9 mouse cellular contexts compared by ENCODE assay signal in the genomic region with DNA sequence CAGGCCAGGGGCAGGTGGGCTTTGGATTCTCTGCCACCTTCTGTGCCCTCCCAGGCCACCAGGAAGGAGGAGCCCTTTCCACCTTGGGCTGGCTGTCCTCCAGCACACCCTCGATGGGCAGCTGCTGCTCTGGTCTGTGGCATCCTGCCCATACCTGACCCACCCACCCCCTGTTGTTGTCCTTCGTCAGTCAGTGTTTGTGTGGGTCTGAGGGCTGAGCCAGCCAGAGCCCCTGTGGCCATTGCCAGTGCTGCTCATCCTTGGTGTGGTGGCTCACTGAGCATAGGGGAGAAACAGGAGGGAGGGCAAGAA. TPM values are rescaled to one million over a fixed set of nuclear protein-coding genes. Genes with fewer than 3 reads are reported as not detected.
DNase-seq lines count a peak whose midpoint lies in the region; ATAC-seq and TF ChIP-seq lines count a peak whose summit lies in the region.
"Had no signal": no experiment of that assay in that cellular context is flagged by ENCODE, and none has a peak within 500 bp of the region (broad histone marks: within the 10 kb centered on the region; RNA-seq: fewer than 3 reads in every experiment).

No protein-coding gene starts in this region.

- peak overlapping the region; percentile 76 for H3K27ac ChIP-seq in hindbrain, embryonic 10.5 days
- no peak overlapping the region for H3K27ac ChIP-seq in hindbrain, postnatal 0 days
- no peak overlapping the region for H3K27ac ChIP-seq in embryonic facial prominence, embryonic 11.5 days (replicated peaks; ENCODE audit: low read depth, low read length)
- 0 out of 2 replicates have a peak overlapping the region, but pooled peaks have one; percentile 14 for H3K27ac ChIP-seq in hindbrain, embryonic 14.5 days
- peak overlapping the region; percentile 74 for H3K27ac ChIP-seq in midbrain, embryonic 14.5 days (replicated peaks; ENCODE audit: low read depth, low read length)

- no peak overlapping the region for H3K9ac ChIP-seq in hindbrain, postnatal 0 days (replicated peaks; ENCODE audit: low read length)
- H3K9ac ChIP-seq in embryonic facial prominence, embryonic 11.5 days (replicated peaks; ENCODE audit: low read length), result peak overlapping the region; percentile 39; the same call in 1 of the 2 replicates
- H3K9ac ChIP-seq in hindbrain, embryonic 14.5 days, result 0 out of 2 replicates have a peak overlapping the region, but pooled peaks have one; percentile 1
- peak overlapping the region; percentile 34 for H3K9ac ChIP-seq in midbrain, embryonic 14.5 days (replicated peaks; ENCODE audit: low read length)

- H3K4me3 ChIP-seq in hindbrain, embryonic 10.5 days, result peak overlapping the region; percentile 32
- no peak overlapping the region for H3K4me3 ChIP-seq in hindbrain, postnatal 0 days (ENCODE audit: low read length)
- H3K4me3 ChIP-seq in embryonic facial prominence, embryonic 11.5 days (ENCODE audit: low read depth, low read length), result no peak overlapping the region
- H3K4me3 ChIP-seq in hindbrain, embryonic 14.5 days (replicated peaks; ENCODE audit: low read length), result no peak overlapping the region
- H3K4me3 ChIP-seq in midbrain, embryonic 14.5 days (replicated peaks; ENCODE audit: low read depth, low read length), result no peak overlapping the region

- no peaks in the 10 kb centered on the region for H3K9me3 ChIP-seq in hindbrain, embryonic 10.5 days
- no peaks in the 10 kb centered on the region for H3K9me3 ChIP-seq in hindbrain, postnatal 0 days (ENCODE audit: low read length)
- no peaks in the 10 kb centered on the region for H3K9me3 ChIP-seq in embryonic facial prominence, embryonic 11.5 days (replicated peaks; ENCODE audit: control insufficient read depth, low read length)
- H3K9me3 ChIP-seq in hindbrain, embryonic 14.5 days (ENCODE audit: control insufficient read depth, low read length), result no peaks in the 10 kb centered on the region
- H3K9me3 ChIP-seq in midbrain, embryonic 14.5 days (ENCODE audit: control insufficient read depth, low read length), result no peaks in the 10 kb centered on the region

- no peak for DNase-seq in hindbrain, embryonic 10.5 days (ENCODE audit: low spot score)
- no peak for DNase-seq in hindbrain, postnatal 0 days (ENCODE audit: low spot score)
- DNase-seq in embryonic facial prominence, embryonic 11.5 days (ENCODE audit: low spot score), result no peak
- DNase-seq in hindbrain, embryonic 14.5 days (ENCODE audit: low spot score), result no peak
- DNase-seq in midbrain, embryonic 14.5 days, result no peak
- DNase-seq in thymus, adult 18-20 months, result no peak
- no peak for DNase-seq in layer of hippocampus, adult 9-11 months
- no peak for DNase-seq in thymus, postnatal 0 days (ENCODE audit: low spot score)
- DNase-seq: lung, adult 18-20 months had no signal

- no peak overlapping the region for H3K4me2 ChIP-seq in hindbrain, postnatal 0 days (ENCODE audit: low read depth, low read length)
- H3K4me2 ChIP-seq in embryonic facial prominence, embryonic 11.5 days (ENCODE audit: low read depth, low read length), result no peak overlapping the region
- no peak overlapping the region for H3K4me2 ChIP-seq in hindbrain, embryonic 14.5 days (replicated peaks)
- peak overlapping the region; percentile 30 for H3K4me2 ChIP-seq in midbrain, embryonic 14.5 days (ENCODE audit: low read length)

- peaks cover 62% of the 10 kb centered on the region for H3K27me3 ChIP-seq in hindbrain, embryonic 10.5 days (ENCODE audit: insufficient read depth, poor library complexity, severe bottlenecking)
- no peaks in the 10 kb centered on the region for H3K27me3 ChIP-seq in hindbrain, postnatal 0 days (ENCODE audit: insufficient read depth, low read length)
- H3K27me3 ChIP-seq in embryonic facial prominence, embryonic 11.5 days (ENCODE audit: control insufficient read depth, insufficient read depth, low read length), result peaks cover 17% of the 10 kb centered on the region
- H3K27me3 ChIP-seq in hindbrain, embryonic 14.5 days (ENCODE audit: control insufficient read depth, insufficient read depth, low read length), result peaks cover 25% of the 10 kb centered on the region
- peaks cover 23% of the 10 kb centered on the region for H3K27me3 ChIP-seq in midbrain, embryonic 14.5 days (ENCODE audit: control insufficient read depth, insufficient read depth, low read length)

- no peak for TF ChIP-seq CTCF in hindbrain, postnatal 0 days (IDR thresholded peaks at IDR 0.05; ENCODE audit: low read depth)

- H3K4me1 ChIP-seq in hindbrain, embryonic 10.5 days (replicated peaks), result peaks cover 47% of the 10 kb centered on the region
- peaks cover 13% of the 10 kb centered on the region for H3K4me1 ChIP-seq in hindbrain, postnatal 0 days (ENCODE audit: insufficient read depth, low read length)
- peaks cover 5% of the 10 kb centered on the region for H3K4me1 ChIP-seq in embryonic facial prominence, embryonic 11.5 days (ENCODE audit: control insufficient read depth, insufficient read depth, low read length)
- peaks cover 20% of the 10 kb centered on the region; the same call in 1 of the 2 replicates for H3K4me1 ChIP-seq in hindbrain, embryonic 14.5 days (replicated peaks; ENCODE audit: control insufficient read depth, insufficient read depth, low read length)
- H3K4me1 ChIP-seq in midbrain, embryonic 14.5 days (ENCODE audit: control insufficient read depth, insufficient read depth, low read length), result peaks cover 24% of the 10 kb centered on the region

- 44% methylated on average over 2 of the region's 2 CpGs for WGBS in hindbrain, embryonic 10.5 days
- WGBS in hindbrain, postnatal 0 days, result 18% methylated on average over 2 of the region's 2 CpGs
- WGBS in embryonic facial prominence, embryonic 11.5 days, result 40% methylated on average over 2 of the region's 2 CpGs
- WGBS in hindbrain, embryonic 14.5 days, result 18% methylated on average over 2 of the region's 2 CpGs
- 41% methylated on average over 2 of the region's 2 CpGs for WGBS in midbrain, embryonic 14.5 days

- H3K36me3 ChIP-seq in hindbrain, embryonic 10.5 days, result no peaks in the 10 kb centered on the region
- H3K36me3 ChIP-seq in hindbrain, postnatal 0 days (ENCODE audit: insufficient read depth, low read length), result 0 out of 2 replicates have a peak, but pooled peaks cover 9% of the 10 kb centered on the region
- no peaks in the 10 kb centered on the region for H3K36me3 ChIP-seq in embryonic facial prominence, embryonic 11.5 days (replicated peaks; ENCODE audit: control insufficient read depth, insufficient read depth, low read depth, low read length)
- H3K36me3 ChIP-seq in hindbrain, embryonic 14.5 days (replicated peaks; ENCODE audit: control insufficient read depth, insufficient read depth), result peaks cover 9% of the 10 kb centered on the region; the same call in 1 of the 2 replicates
- H3K36me3 ChIP-seq in midbrain, embryonic 14.5 days (ENCODE audit: control insufficient read depth, insufficient read depth, low read length), result peaks cover 10% of the 10 kb centered on the region

- no peak for ATAC-seq in hindbrain, postnatal 0 days
- ATAC-seq in embryonic facial prominence, embryonic 11.5 days (replicated peaks; ENCODE audit: insufficient number of reproducible peaks, low FRiP score, low TSS enrichment, low read depth), result 0 out of 2 replicates have a peak, but pooled peaks have one; percentile 2
- no peak; the same call in 1 of the 2 replicates for ATAC-seq in hindbrain, embryonic 14.5 days (ENCODE audit: low FRiP score)
- ATAC-seq in midbrain, embryonic 14.5 days (ENCODE audit: low FRiP score, low TSS enrichment), result no peak; the same call in 1 of the 2 replicates

RNA-seq across cellular contexts. Expression of gene Tmem115, which starts 11.4 kb away (rescaled TPM):
- polyA plus RNA-seq in hindbrain, embryonic 10.5 days (2016; fragmentation: Nextera tagmentation; extraction: Ambion mirVana), result 36.5 and 44.8 TPM in 2 replicates
- 72.6 and 78.4 TPM in 2 replicates for total RNA-seq in hindbrain, postnatal 0 days (2014; rRNA removed)
- 51.6 and 52.3 TPM in 2 replicates for polyA plus RNA-seq in hindbrain, postnatal 0 days (2015; fragmentation: Nextera tagmentation; extraction: Ambion mirVana)
- polyA plus RNA-seq in embryonic facial prominence, embryonic 11.5 days (2014; fragmentation: Nextera tagmentation; extraction: Ambion mirVana), result 43.3 and 49.7 TPM in 2 replicates
- 47.1 and 51.7 TPM in 2 replicates for polyA plus RNA-seq in hindbrain, embryonic 14.5 days (2014; fragmentation: Nextera tagmentation; extraction: Ambion mirVana)
- polyA plus RNA-seq in midbrain, embryonic 14.5 days (2014; fragmentation: Nextera tagmentation; extraction: Ambion mirVana), result 50.9 and 51.7 TPM in 2 replicates
- polyA plus RNA-seq in thymus, postnatal 0 days (2015; fragmentation: Nextera tagmentation; extraction: Ambion mirVana), result 35.0 and 37.1 TPM in 2 replicates

RNA-seq across cellular contexts. Expression of gene Cyb561d2, which starts 19.6 kb away (rescaled TPM):
- polyA plus RNA-seq in hindbrain, embryonic 10.5 days (2016; fragmentation: Nextera tagmentation; extraction: Ambion mirVana), result 25.1 and 25.9 TPM in 2 replicates
- 56.5 and 69.3 TPM in 2 replicates for total RNA-seq in hindbrain, postnatal 0 days (2014; rRNA removed)
- 52.9 and 53.5 TPM in 2 replicates for polyA plus RNA-seq in hindbrain, postnatal 0 days (2015; fragmentation: Nextera tagmentation; extraction: Ambion mirVana)
- polyA plus RNA-seq in embryonic facial prominence, embryonic 11.5 days (2014; fragmentation: Nextera tagmentation; extraction: Ambion mirVana), result 14.3 and 18.9 TPM in 2 replicates
- polyA plus RNA-seq in hindbrain, embryonic 14.5 days (2014; fragmentation: Nextera tagmentation; extraction: Ambion mirVana), result 44.9 and 49.3 TPM in 2 replicates
- polyA plus RNA-seq in midbrain, embryonic 14.5 days (2014; fragmentation: Nextera tagmentation; extraction: Ambion mirVana), result 35.1 and 49.6 TPM in 2 replicates
- polyA plus RNA-seq in thymus, postnatal 0 days (2015; fragmentation: Nextera tagmentation; extraction: Ambion mirVana), result 48.5 and 49.8 TPM in 2 replicates

RNA-seq across cellular contexts. Expression of gene Nprl2, which starts 19.7 kb away (rescaled TPM):
- 39.2 and 45.7 TPM in 2 replicates for polyA plus RNA-seq in hindbrain, embryonic 10.5 days (2016; fragmentation: Nextera tagmentation; extraction: Ambion mirVana)
- 58.6 and 70.5 TPM in 2 replicates for total RNA-seq in hindbrain, postnatal 0 days (2014; rRNA removed)
- 53.0 and 54.6 TPM in 2 replicates for polyA plus RNA-seq in hindbrain, postnatal 0 days (2015; fragmentation: Nextera tagmentation; extraction: Ambion mirVana)
- 39.2 and 41.9 TPM in 2 replicates for polyA plus RNA-seq in embryonic facial prominence, embryonic 11.5 days (2014; fragmentation: Nextera tagmentation; extraction: Ambion mirVana)
- polyA plus RNA-seq in hindbrain, embryonic 14.5 days (2014; fragmentation: Nextera tagmentation; extraction: Ambion mirVana), result 65.8 and 71.4 TPM in 2 replicates
- polyA plus RNA-seq in midbrain, embryonic 14.5 days (2014; fragmentation: Nextera tagmentation; extraction: Ambion mirVana), result 69.4 and 75.7 TPM in 2 replicates
- 47.2 and 48.4 TPM in 2 replicates for polyA plus RNA-seq in thymus, postnatal 0 days (2015; fragmentation: Nextera tagmentation; extraction: Ambion mirVana)

RNA-seq across cellular contexts. Expression of gene Zmynd10, which starts 24.7 kb away (rescaled TPM):
- polyA plus RNA-seq in hindbrain, embryonic 10.5 days (2016; fragmentation: Nextera tagmentation; extraction: Ambion mirVana), result 2.6 and 4.7 TPM in 2 replicates
- total RNA-seq in hindbrain, postnatal 0 days (2014; rRNA removed), result 1.8 and 10.9 TPM in 2 replicates
- 3.5 and 3.7 TPM in 2 replicates for polyA plus RNA-seq in hindbrain, postnatal 0 days (2015; fragmentation: Nextera tagmentation; extraction: Ambion mirVana)
- polyA plus RNA-seq in embryonic facial prominence, embryonic 11.5 days (2014; fragmentation: Nextera tagmentation; extraction: Ambion mirVana), result 0.93 and 1.1 TPM in 2 replicates
- 3.3 TPM in 2 replicates for polyA plus RNA-seq in hindbrain, embryonic 14.5 days (2014; fragmentation: Nextera tagmentation; extraction: Ambion mirVana)
- 2.2 and 2.5 TPM in 2 replicates for polyA plus RNA-seq in midbrain, embryonic 14.5 days (2014; fragmentation: Nextera tagmentation; extraction: Ambion mirVana)
- 0.89 and 1.5 TPM in 2 replicates for polyA plus RNA-seq in thymus, postnatal 0 days (2015; fragmentation: Nextera tagmentation; extraction: Ambion mirVana)

RNA-seq across cellular contexts. Expression of gene Rassf1, which starts 29.0 kb away (rescaled TPM):
- 46.4 and 48.3 TPM in 2 replicates for polyA plus RNA-seq in hindbrain, embryonic 10.5 days (2016; fragmentation: Nextera tagmentation; extraction: Ambion mirVana)
- total RNA-seq in hindbrain, postnatal 0 days (2014; rRNA removed), result 17.6 and 20.2 TPM in 2 replicates
- 30.3 and 31.0 TPM in 2 replicates for polyA plus RNA-seq in hindbrain, postnatal 0 days (2015; fragmentation: Nextera tagmentation; extraction: Ambion mirVana)
- 42.4 and 43.3 TPM in 2 replicates for polyA plus RNA-seq in embryonic facial prominence, embryonic 11.5 days (2014; fragmentation: Nextera tagmentation; extraction: Ambion mirVana)
- 32.6 and 33.5 TPM in 2 replicates for polyA plus RNA-seq in hindbrain, embryonic 14.5 days (2014; fragmentation: Nextera tagmentation; extraction: Ambion mirVana)
- polyA plus RNA-seq in midbrain, embryonic 14.5 days (2014; fragmentation: Nextera tagmentation; extraction: Ambion mirVana), result 35.5 and 40.4 TPM in 2 replicates
- 52.1 and 56.2 TPM in 2 replicates for polyA plus RNA-seq in thymus, postnatal 0 days (2015; fragmentation: Nextera tagmentation; extraction: Ambion mirVana)

Comparison
In these comparisons a context has a peak if more than half of its experiments do, and no peak if none do; other contexts are left out.
1. H3K27ac ChIP-seq: peak in hindbrain, embryonic 10.5 days (single experiment), hindbrain, embryonic 14.5 days (single experiment) and midbrain, embryonic 14.5 days (single experiment); none in hindbrain, postnatal 0 days (single experiment) and embryonic facial prominence, embryonic 11.5 days (single experiment).